Mouse (Mus musculus) cerebellum, adult 9-11 months (tissue): ENCODE measurements around the gene Glra1.

Source experiments
- DNase-seq: peaks from one replicate; pipeline ENCODE4 v3.0.0; 2022

Glra1 gene

GRCm38 (mm10) chr11:55517666-55518065, 90.3 kb downstream of the Glra1 start:
- no peak for DNase-seq

- DNase-seq = no peak
These were observed 96.6 kb downstream of the Glra1 start for GRCm38 (mm10) chr11:55511374-55511773.

GRCm38 (mm10) chr11:55505485-55505884, 102.5 kb downstream of the Glra1 start:
- no peak for DNase-seq

- no peak for DNase-seq
These were observed 105.1 kb downstream of the Glra1 start for GRCm38 (mm10) chr11:55502886-55503285.

- DNase-seq = no peak
These were observed 106.0 kb downstream of the Glra1 start for GRCm38 (mm10) chr11:55501955-55502531.

GRCm38 (mm10) chr11:55497885-55498284, 110.1 kb downstream of the Glra1 start:
- DNase-seq = no peak

- no peak for DNase-seq
These were observed 111.8 kb downstream of the Glra1 start for GRCm38 (mm10) chr11:55496158-55496557.

GRCm38 (mm10) chr11:55485443-55485842, 122.6 kb downstream of the Glra1 start:
- no peak for DNase-seq

- DNase-seq = no peak
These were observed 134.8 kb downstream of the Glra1 start for GRCm38 (mm10) chr11:55473219-55473618.

GRCm38 (mm10) chr11:55471467-55471866, 136.5 kb downstream of the Glra1 start:
- DNase-seq = no peak

GRCm38 (mm10) chr11:55470761-55471160, 137.2 kb downstream of the Glra1 start:
- DNase-seq = peak; percentile 54

- no peak for DNase-seq
These were observed 137.9 kb downstream of the Glra1 start for GRCm38 (mm10) chr11:55469923-55470691.

- DNase-seq = peak; percentile 100
These were observed 138.8 kb downstream of the Glra1 start, which contains the start of gene G3bp1 for GRCm38 (mm10) chr11:55469048-55469843. TSS of gene G3bp1 (plus strand) at chr11:55469685.

- no peak for DNase-seq
These were observed 139.4 kb downstream of the Glra1 start for GRCm38 (mm10) chr11:55468611-55469047.

- peak; percentile 53 for DNase-seq
These were observed 140.0 kb downstream of the Glra1 start for GRCm38 (mm10) chr11:55468012-55468411.

GRCm38 (mm10) chr11:55465177-55465576, 142.8 kb downstream of the Glra1 start:
- no peak for DNase-seq

- peak; percentile 38 for DNase-seq
These were observed 143.3 kb downstream of the Glra1 start for GRCm38 (mm10) chr11:55464707-55465106.
